Comparison of ENCODE assay signal across 8 mouse cellular contexts in the genomic region with DNA sequence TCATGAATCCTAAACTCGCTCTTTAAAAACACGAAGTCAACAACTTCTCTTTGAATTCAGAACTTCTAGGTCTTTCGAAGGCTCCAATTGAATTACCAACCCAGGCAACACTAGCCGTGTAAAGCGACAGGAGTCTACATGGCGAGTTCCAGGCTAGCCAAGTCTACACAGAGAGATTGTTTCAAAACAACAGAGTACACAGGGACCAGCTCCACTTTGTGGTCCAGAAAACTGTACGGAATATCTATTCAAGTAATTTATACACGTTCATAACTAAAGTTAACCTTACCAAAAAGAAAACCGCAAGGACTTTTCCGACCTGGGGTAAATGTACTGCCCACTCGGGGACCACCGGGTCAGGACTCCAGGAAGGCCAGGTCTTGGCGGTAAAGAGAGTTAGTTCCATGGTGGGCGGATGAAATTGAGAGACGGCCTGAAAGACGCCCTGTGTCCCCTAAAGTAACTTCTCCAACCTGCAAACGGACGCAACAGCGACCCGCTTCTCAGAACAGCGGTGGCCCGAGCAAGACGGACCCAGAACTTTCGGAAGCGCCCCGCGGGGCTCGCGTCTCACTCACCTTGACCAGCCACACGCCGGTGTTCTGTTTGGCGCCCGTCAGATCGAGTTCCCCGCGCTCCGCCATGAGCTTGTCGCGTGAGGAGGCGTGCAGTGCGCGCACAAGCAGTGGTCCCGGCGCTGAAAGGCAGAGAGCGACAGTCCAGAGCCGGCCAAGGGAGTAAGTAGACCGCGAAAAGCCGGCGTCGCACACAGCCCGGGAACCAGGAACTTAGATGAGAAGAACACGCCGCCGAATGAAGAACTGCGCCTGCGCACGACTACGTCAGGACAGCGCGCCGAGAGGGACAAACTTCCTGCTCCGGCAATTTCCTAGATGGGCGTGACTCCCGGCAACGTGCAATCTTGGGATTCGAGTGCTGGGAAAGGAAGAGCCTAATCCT. TPM values are rescaled to one million over a fixed set of nuclear protein-coding genes. Genes with fewer than 3 reads are reported as not detected.
DNase-seq lines count a peak whose midpoint lies in the region; ATAC-seq lines count a peak whose summit lies in the region.

A gene (minus strand): TSS at position 764 of the 960 bp plus-strand sequence.

- under 1% methylated on average over 67 of the region's 67 CpGs for WGBS in heart, embryonic 14.5 days
- WGBS in liver, embryonic 13.5 days (ENCODE audit: insufficient replicate concordance): under 1% methylated on average over 67 of the region's 67 CpGs
- 1% methylated on average over 67 of the region's 67 CpGs for WGBS in stomach, embryonic 16.5 days

- no peaks in the 10 kb centered on the region for H3K27me3 ChIP-seq in heart, embryonic 14.5 days (ENCODE audit: control insufficient read depth, insufficient read depth, low read length)
- no peaks in the 10 kb centered on the region for H3K27me3 ChIP-seq in liver, embryonic 13.5 days
- no peaks in the 10 kb centered on the region for H3K27me3 ChIP-seq in stomach, embryonic 16.5 days (ENCODE audit: control insufficient read depth, insufficient read depth, low read length)

- peaks cover 0 to 15% of the 10 kb centered on the region in 2 experiments; a peak in 3 of 4 replicates for H3K4me1 ChIP-seq in heart, embryonic 14.5 days (ENCODE audit: control insufficient read depth in 2 of 2, insufficient read depth in 2 of 2, low read length in 2 of 2)
- peaks cover 24% of the 10 kb centered on the region for H3K4me1 ChIP-seq in liver, embryonic 13.5 days (replicated peaks)
- H3K4me1 ChIP-seq in stomach, embryonic 16.5 days (ENCODE audit: control insufficient read depth, insufficient read depth, low read length): peaks cover 14% of the 10 kb centered on the region

- H3K27ac ChIP-seq in heart, embryonic 14.5 days (replicated peaks in 1 of 2; ENCODE audit: control insufficient read depth in 1 of 2, insufficient read depth in 1 of 2, low read depth in 2 of 2, low read length in 2 of 2): peak within 1 kb of the TSS; percentile 79 to 85
- peak within 1 kb of the TSS; percentile 76 for H3K27ac ChIP-seq in liver, embryonic 13.5 days
- H3K27ac ChIP-seq in stomach, embryonic 16.5 days (ENCODE audit: low read length): peak within 1 kb of the TSS; percentile 86

- peak within 1 kb of the TSS; percentile 86 for H3K4me2 ChIP-seq in heart, embryonic 14.5 days (ENCODE audit: low read length)
- H3K4me2 ChIP-seq in liver, embryonic 13.5 days: peak within 1 kb of the TSS; percentile 84
- H3K4me2 ChIP-seq in stomach, embryonic 16.5 days (ENCODE audit: low read depth, low read length): peak within 1 kb of the TSS; percentile 85

- peak; percentile 84 for DNase-seq in c-Kit-negative CD71-positive TER-119-positive erythroid progenitor cells, embryonic 14.5 days (ENCODE audit: low read depth, low spot score)
- DNase-seq in fibroblast of lung, adult 2 months (ENCODE audit: low read depth): peak; percentile 95
- peak; percentile 95 for DNase-seq in kidney, postnatal 14 days
- peak; percentile 88 for DNase-seq in liver, embryonic 13.5 days
- peak; percentile 95 for DNase-seq in neural tube, embryonic 10.5 days (ENCODE audit: extremely low spot score, low spot score)

- H3K36me3 ChIP-seq in heart, embryonic 14.5 days (ENCODE audit: control insufficient read depth, insufficient read depth, low read length): 0 out of 2 replicates have a peak, but pooled peaks cover 3% of the 10 kb centered on the region
- peaks cover 10% of the 10 kb centered on the region for H3K36me3 ChIP-seq in liver, embryonic 13.5 days
- H3K36me3 ChIP-seq in stomach, embryonic 16.5 days (ENCODE audit: control insufficient read depth, insufficient read depth, low read length): no peaks in the 10 kb centered on the region

- peak within 1 kb of the TSS; percentile 95 to 98 for H3K4me3 ChIP-seq in heart, embryonic 14.5 days (ENCODE audit: control insufficient read depth in 1 of 2, insufficient read depth in 1 of 2, low read depth in 1 of 2, low read length in 2 of 2)
- H3K4me3 ChIP-seq in liver, embryonic 13.5 days (replicated peaks): peak within 1 kb of the TSS; percentile 85
- H3K4me3 ChIP-seq in stomach, embryonic 16.5 days (replicated peaks; ENCODE audit: low read length): peak within 1 kb of the TSS; percentile 97

- H3K9ac ChIP-seq in heart, embryonic 14.5 days (ENCODE audit: low read length): peak within 1 kb of the TSS; percentile 89
- peak within 1 kb of the TSS; percentile 86 for H3K9ac ChIP-seq in liver, embryonic 13.5 days
- peak within 1 kb of the TSS; percentile 92 for H3K9ac ChIP-seq in stomach, embryonic 16.5 days (ENCODE audit: low read length)

- H3K9me3 ChIP-seq in heart, embryonic 14.5 days (ENCODE audit: control insufficient read depth, low read length): no peaks in the 10 kb centered on the region
- no peaks in the 10 kb centered on the region for H3K9me3 ChIP-seq in liver, embryonic 13.5 days (replicated peaks)
- H3K9me3 ChIP-seq in stomach, embryonic 16.5 days (replicated peaks; ENCODE audit: control insufficient read depth, low read length): no peaks in the 10 kb centered on the region

- peak; percentile 92 for ATAC-seq in CD4-positive, CD25-positive, alpha-beta regulatory T cell, adult 4 months
- ATAC-seq in heart, embryonic 14.5 days (ENCODE audit: insufficient number of reproducible peaks, insufficient read depth, low FRiP score, low read depth): peak; percentile 86
- peak; percentile 90 for ATAC-seq in liver, embryonic 13.5 days (ENCODE audit: low read depth)
- peak; percentile 91 for ATAC-seq in stomach, embryonic 16.5 days (ENCODE audit: insufficient read depth, low FRiP score)

RNA-seq across cellular contexts. Expression of the gene that starts here (rescaled TPM):
- polyA plus RNA-seq in CD4-positive, CD25-positive, alpha-beta regulatory T cell, adult 4 months (2017; shearing (Covaris generic)): 10 to 100 TPM; 40.8 to 42.2 TPM
- 25.4 and 26.9 TPM in 2 replicates for polyA plus RNA-seq in heart, embryonic 14.5 days (2014; fragmentation: Nextera tagmentation; extraction: Ambion mirVana)
- polyA plus RNA-seq in liver, embryonic 13.5 days (2015; fragmentation: Nextera tagmentation; extraction: Ambion mirVana): 35.3 and 37.3 TPM in 2 replicates
- 29.6 and 30.9 TPM in 2 replicates for polyA plus RNA-seq in stomach, embryonic 16.5 days (2015; fragmentation: Nextera tagmentation; extraction: Ambion mirVana)

Comparison
In these comparisons a context has a peak if more than half of its experiments do, and no peak if none do; other contexts are left out.
1. Peak in every context shown above with its lines: DNase-seq, ATAC-seq, H3K4me3 ChIP-seq and H3K27ac ChIP-seq.